Mouse (Mus musculus) liver, postnatal 0 days (tissue): ENCODE data around the gene Grhpr.
"Not testable (repeated sequence)": the region's sequence is repeated elsewhere in the genome, so short reads cannot be mapped to it uniquely, and the experiment has no call there.

ENCODE experiments used
- CTCF ChIP-seq: sonication (generic); IDR thresholded peaks from 2 replicates; pipeline ENCODE4 v1.5.1; 2016; ENCODE audit warnings: antibody characterized with exemption, low read depth
- EP300 ChIP-seq: IDR thresholded peaks from 2 replicates; pipeline ENCODE4 v1.6.1; 2016; ENCODE audit warnings: antibody characterized with exemption, low read depth, mild to moderate bottlenecking

- TF ChIP-seq CTCF = peak; percentile 45
- TF ChIP-seq EP300 = not testable (repeated sequence)
These were observed 57.7 kb downstream of the Grhpr start for GRCm38 (mm10) chr4:45038879-45039278.
